Mouse (Mus musculus) kidney, adult 2 months (tissue): ENCODE data around the gene Wdr53.

Source experiments
- CTCF ChIP-seq: fragments of 200-500 bp; conservative IDR thresholded peaks from 2 replicates; pipeline ENCODE4 v1.5.1; 2011; ENCODE audit warnings: low read depth, mild to moderate bottlenecking, control low read depth, low read length, moderate library complexity, mixed read lengths; ENCODE audit not compliant: insufficient read depth, insufficient read length
- POLR2A ChIP-seq: fragments of 200-500 bp; IDR thresholded peaks from one replicate; pipeline ENCODE4 v1.6.1; 2011; ENCODE audit warnings: low read depth, low read length, control low read depth

GRCm38 (mm10) chr16:32222399-32222798 is 24.6 kb upstream of the Wdr53 start:
- TF ChIP-seq POLR2A (no peak), CTCF (no peak)
